Mouse (Mus musculus) kidney, adult 18-20 months (tissue): ENCODE results near the gene Olfr1032.
"Not testable (repeated sequence)": the region's sequence is repeated elsewhere in the genome, so short reads cannot be mapped to it uniquely, and the experiment has no call there.

Experiments used
- DNase-seq: peaks from one replicate; pipeline ENCODE4 v3.0.0; 2021

Olfr1032 gene

DNA sequence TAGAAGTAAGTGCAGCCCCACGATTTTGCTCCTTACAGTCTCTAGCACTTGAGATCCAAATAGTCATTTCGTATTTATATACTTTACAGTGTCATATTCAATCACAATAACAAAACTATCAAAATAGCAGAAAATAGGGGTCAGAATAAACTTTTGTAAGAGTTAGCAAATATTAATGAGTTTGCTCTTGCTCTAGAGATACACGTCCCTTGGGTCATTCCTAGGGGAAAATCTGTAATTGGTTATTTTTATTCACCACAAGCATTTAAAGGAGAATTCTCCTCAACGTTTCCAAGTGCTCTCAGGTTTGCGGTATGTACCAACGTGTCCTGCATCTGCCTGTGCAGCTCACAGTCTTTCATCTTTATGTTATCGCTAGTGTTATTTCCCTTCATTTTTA, at the start of gene Olfr1032:
Olfr1032 (plus strand) TSS at position 301 of the 400 bp plus-strand sequence.
- no peak for DNase-seq

DNA sequence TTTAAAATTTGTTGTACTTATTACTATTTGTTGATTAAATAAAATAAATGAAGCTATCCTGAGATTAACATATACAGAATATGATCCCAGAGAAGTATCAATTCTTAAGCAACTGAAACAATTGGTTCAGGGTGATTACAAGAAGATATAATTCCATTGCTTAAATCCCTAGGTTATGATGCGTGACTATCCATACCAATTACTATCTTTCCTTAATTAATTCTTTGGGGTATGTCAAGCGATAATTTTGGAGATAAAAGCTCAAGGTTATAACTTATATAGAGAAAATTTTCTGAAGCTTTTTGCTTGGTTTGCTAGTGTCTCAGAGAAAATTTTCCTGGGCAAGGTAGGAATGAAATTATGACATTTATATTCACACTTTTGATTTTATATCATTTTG, 31.7 kb upstream of the Olfr1032 start, which contains the start of gene Olfr1029:
Olfr1029 (plus strand) TSS at position 301 of the 400 bp plus-strand sequence.
- no peak for DNase-seq

DNA sequence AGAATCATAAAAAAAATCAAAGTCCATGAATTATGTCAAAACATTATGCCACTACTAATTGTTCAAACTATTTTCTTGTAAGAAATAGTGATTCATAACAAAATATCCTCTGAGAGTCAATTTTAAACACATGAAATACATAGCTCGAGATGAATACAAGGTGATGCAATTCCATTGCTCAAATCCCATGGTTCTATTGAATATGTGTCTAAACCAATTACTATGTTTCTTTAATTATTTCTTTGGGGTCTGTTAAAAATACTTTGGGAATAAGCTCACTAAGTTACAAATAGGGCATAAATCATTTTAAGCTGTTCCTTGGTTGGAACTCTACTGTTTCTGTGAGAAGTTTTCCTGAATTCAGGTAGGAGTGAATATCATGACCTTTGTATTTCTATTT, 26.4 kb upstream of the Olfr1032 start, which contains the start of gene Olfr1030:
Olfr1030 (plus strand) TSS at position 301 of the 400 bp plus-strand sequence.
- no peak for DNase-seq

DNA sequence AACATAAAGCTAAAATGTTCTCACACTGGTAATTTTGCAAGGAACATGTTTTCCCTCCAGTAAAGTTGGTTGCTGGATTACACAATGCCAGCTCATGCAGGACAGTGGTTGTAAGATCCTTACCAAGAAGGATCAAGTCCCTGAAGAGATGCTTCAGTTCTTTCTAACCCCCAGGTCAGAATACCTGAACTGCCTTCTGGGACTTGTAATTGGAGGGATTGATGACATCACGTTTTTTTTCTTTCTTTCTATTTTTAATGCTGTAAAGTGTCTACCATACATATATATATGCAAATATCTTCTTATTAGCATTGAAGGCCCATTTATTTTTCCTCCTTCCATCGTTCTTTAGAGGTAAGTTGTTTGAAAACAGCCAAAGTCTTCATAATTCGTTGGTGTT, 15.3 kb upstream of the Olfr1032 start, which contains the start of gene Olfr1031:
Olfr1031 (plus strand) TSS at position 301 of the 400 bp plus-strand sequence.
- DNase-seq = no peak

DNA sequence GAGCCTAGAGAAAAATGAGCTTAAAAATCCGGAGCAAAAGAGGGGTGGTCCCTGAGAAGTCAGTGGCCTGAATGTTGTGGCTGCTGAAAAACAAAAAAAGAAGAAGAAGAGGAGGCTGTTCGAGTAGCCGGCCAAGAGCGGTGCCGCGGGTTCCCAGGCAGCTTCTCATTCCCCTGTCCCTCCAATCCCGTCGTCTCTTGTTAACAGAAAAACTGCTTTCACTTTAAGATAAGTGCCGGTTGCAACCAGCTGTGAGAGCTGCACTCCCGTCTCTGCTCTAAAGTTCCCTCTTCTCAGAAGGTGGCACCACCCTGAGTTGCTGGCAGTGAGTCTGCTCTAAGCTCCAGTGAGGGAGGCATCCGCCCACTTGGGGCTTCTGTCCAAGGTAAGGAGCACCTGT, 15.1 kb downstream of the Olfr1032 start, which contains the start of gene Olfr1033:
Olfr1033 (plus strand) TSS at position 228 of the 400 bp plus-strand sequence.
- peak; percentile 7 for DNase-seq

DNA sequence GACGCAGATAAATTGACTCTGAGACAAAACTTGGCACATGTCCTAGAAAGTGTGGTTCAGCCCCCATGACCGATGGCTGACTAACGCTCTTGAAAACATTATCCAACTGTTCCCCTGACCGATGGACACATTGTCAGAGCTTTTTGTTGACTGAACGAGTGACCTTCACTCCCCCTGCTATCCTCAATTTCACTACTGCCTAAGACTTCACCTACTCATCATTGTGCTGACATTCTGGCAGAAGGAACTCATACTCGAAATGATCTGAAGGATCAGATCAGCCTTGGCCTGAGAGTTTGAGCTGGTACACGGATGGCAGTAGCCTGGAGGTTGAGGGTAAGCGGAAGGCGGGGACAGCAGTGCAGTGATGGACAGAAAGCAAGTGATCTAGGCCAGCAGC, 16.2 kb downstream of the Olfr1032 start:
- DNase-seq = not testable (repeated sequence)

DNA sequence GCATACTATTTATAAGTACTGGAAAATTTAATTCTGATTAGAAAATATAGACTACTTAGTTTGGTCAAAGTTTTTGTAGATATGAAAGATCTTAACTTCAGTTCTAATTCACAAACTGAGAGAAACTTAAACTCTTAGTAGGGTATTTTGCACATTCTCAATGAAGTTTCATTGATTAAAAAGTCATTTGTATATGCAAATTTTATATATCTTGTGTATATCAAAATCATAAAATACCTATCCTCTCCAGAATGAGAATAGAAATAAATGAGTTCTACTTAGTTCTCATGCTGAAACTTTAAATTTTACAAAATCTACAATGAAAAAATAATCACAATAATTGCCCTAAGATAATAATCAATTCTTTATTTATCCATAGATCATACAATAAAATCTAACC, 40.2 kb downstream of the Olfr1032 start, which contains the start of gene Olfr1034:
Olfr1034 (plus strand) TSS at position 301 of the 400 bp plus-strand sequence.
- DNase-seq = no peak

DNA sequence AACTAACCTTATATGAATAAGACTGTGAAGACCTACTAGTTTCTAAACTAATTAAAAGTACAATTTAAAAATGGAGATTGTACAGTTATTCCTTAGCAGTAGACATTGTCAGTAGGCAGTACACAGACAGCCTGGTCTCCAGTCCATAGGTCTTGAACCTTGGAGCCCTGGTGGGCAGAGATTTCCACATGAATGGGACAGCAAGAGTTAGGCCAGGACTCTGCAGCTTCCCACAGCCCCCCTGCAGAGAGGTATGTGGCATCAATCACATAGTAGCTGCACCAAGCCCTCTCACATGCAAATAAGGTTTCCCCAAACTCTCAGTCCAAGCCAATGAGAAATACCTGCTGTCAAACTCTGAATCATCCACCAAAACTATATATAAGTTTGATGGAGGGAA, 45.4 kb downstream of the Olfr1032 start:
- not testable (repeated sequence) for DNase-seq
